Mouse (Mus musculus) yolk sac, embryonic 10.5 days (tissue): ENCODE data around the gene Gnb1l.
"Not testable (repeated sequence)": the region's sequence is repeated elsewhere in the genome, so short reads cannot be mapped to it uniquely, and the experiment has no call there.

Experiments
- DNase-seq: peaks from one replicate; pipeline ENCODE4 v3.0.0-alpha.2; 2017; ENCODE audit warnings: low spot score

Gnb1l gene

GRCm38 (mm10) chr16:18483839-18484238, 14.7 kb upstream of the Gnb1l start:
- DNase-seq: no peak

GRCm38 (mm10) chr16:18484386-18484785, 14.1 kb upstream of the Gnb1l start:
- no peak for DNase-seq

GRCm38 (mm10) chr16:18484794-18485435, 13.6 kb upstream of the Gnb1l start:
- no peak for DNase-seq

GRCm38 (mm10) chr16:18486126-18486525, 12.4 kb upstream of the Gnb1l start:
- DNase-seq: no peak

- DNase-seq: no peak
Observed at GRCm38 (mm10) chr16:18490281-18490680, 8.2 kb upstream of the Gnb1l start.

- no peak for DNase-seq
Observed at GRCm38 (mm10) chr16:18490894-18491293, 7.6 kb upstream of the Gnb1l start.

GRCm38 (mm10) chr16:18497865-18498515, 523 bp upstream of the Gnb1l start:
- no peak for DNase-seq

GRCm38 (mm10) chr16:18498996-18499395, 483 bp downstream of the Gnb1l start:
- DNase-seq: no peak

GRCm38 (mm10) chr16:18501531-18501930, 3.0 kb downstream of the Gnb1l start:
- no peak for DNase-seq

- no peak for DNase-seq
Observed at GRCm38 (mm10) chr16:18503566-18504342, 5.2 kb downstream of the Gnb1l start.

GRCm38 (mm10) chr16:18506524-18507199, 8.1 kb downstream of the Gnb1l start:
- DNase-seq: no peak

- DNase-seq: no peak
Observed at GRCm38 (mm10) chr16:18507200-18507549, 8.7 kb downstream of the Gnb1l start.

GRCm38 (mm10) chr16:18511741-18512140, 13.2 kb downstream of the Gnb1l start:
- DNase-seq: no peak

- no peak for DNase-seq
Observed at GRCm38 (mm10) chr16:18513508-18513907, 15.0 kb downstream of the Gnb1l start.

GRCm38 (mm10) chr16:18518091-18518490, 19.6 kb downstream of the Gnb1l start:
- no peak for DNase-seq

- DNase-seq: no peak
Observed at GRCm38 (mm10) chr16:18523563-18524245, 25.2 kb downstream of the Gnb1l start.

- DNase-seq: no peak
Observed at GRCm38 (mm10) chr16:18528656-18529055, 30.1 kb downstream of the Gnb1l start.

- DNase-seq: not testable (repeated sequence)
Observed at GRCm38 (mm10) chr16:18533061-18533460, 34.5 kb downstream of the Gnb1l start.

- DNase-seq: no peak
Observed at GRCm38 (mm10) chr16:18537407-18537990, 39.0 kb downstream of the Gnb1l start.

GRCm38 (mm10) chr16:18539281-18539680, 40.8 kb downstream of the Gnb1l start:
- no peak for DNase-seq

- DNase-seq: no peak
Observed at GRCm38 (mm10) chr16:18543151-18543829, 44.8 kb downstream of the Gnb1l start.
